Mouse (Mus musculus) G1E-ER4 (cell line): Measurements from ENCODE around the gene Zfp143. TPM values are rescaled to one million over a fixed set of nuclear protein-coding genes. Genes with fewer than 3 reads are reported as not detected.

Experiments
- GATA1 ChIP-seq: IDR thresholded peaks from one replicate; pipeline ENCODE4 v1.8.0; 2012; ENCODE audit warnings: low read length, inconsistent platforms
- polyA plus RNA-seq: library from polyadenylated mRNA; stranded (reverse); fragments of >175 nt; gene quantifications from 2 replicates; pipeline ENCODE4 v1.2.3, GENCODE M21; 2012

The Zfp143 gene
- polyA plus RNA-seq, 1 experiment = 1.7 TPM

DNA sequence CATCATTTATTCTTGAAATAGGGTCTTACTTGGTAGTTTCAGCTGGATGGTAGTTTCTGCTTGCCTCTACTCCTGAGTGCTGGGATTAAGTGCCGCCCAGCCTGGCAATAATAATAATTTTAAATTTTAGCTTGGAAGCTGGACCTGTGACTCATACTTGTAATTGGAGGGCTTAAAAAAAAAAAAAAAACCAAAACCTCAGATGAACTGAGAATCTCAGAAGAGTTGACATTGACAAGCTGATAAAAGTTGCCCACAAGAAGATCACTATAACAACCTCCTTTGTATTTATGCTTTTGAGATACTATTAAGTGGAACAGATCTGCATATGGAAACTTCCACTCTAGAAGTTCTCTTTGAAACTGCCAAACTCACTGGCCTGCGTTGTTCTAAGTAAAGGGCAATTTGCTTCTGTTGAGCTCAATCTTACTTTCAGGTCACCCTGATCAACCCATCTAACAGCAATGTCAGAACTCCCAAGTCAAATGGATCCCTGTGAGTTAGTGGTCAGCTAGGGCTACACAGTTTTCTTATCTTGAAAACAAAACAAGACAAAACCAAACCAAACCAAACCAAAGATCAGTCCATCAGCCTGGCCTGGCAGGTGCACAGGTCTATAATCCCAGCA is 59.3 kb downstream of the Zfp143 start:
- TF ChIP-seq GATA1 = no peak

DNA sequence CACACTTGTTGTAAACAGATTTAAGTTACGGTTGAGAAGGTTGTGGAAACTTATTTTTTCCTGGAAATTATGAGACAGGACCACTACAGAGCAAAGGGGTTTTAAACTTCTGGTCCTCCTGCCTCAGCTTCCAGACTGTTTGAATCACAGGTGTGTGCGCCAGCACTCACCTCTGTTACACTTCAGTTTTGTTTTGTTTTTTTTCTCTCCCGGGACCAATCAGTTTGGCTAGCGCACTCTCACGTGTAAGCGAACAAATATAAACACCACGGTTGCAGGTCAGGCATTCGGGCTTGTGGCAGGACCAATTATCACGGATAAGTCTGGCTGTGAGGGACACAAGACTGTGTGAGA is 60.1 kb downstream of the Zfp143 start:
- no peak for TF ChIP-seq GATA1

DNA sequence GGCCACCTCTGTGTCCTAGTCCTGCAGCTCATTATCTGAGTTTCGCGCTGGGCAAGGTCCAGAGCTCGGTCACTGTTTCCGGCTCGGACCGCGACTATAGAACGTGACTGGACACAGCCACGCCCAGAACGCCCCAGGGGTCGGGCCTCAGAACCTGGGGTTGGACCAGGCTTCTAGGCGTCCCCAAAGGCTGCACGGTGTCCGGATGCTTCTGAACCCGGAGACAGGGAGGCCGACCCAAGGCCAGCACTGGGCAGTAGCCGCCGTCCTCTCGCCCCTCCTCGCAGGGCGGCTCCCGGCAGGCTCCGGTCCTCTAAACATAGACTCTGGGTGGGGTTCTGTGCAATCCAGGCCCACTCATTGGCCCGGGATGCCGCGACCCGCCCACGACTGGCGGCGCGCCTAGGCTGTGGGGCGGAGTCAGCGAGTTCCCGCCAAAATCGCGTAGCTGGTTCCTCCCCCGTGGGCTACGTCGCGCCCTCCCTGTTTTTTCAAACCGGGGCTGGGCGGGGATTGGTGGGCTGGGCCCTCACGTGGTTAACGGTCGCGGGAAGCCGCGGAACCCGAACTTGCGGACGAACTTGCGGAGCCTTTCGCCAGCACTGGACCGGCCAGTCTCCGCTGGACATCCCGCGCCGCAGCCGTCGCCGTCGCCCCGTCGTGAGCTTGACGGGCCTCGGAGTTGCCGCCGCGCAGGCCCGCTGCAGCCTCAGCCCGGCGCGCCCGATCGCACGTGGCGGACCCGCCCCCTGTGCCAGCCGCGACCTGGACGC is 60.7 kb downstream of the Zfp143 start, which contains the start of gene Wee1:
TSS of gene Wee1 (plus strand) at position 531 of the 773 bp plus-strand sequence.
- no peak for TF ChIP-seq GATA1

DNA sequence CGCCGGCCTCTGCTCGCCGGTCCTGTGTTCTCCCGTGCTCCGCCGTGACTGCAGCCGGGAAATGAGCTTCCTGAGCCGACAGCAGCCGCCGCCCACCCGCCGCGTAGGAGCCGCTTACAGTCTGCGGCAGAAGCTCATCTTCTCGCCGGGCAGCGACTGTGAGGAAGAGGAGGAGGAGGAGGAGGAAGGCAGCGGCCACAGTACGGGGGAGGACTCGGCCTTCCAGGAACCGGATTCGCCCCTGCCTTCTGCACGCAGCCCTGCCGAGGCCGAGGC is 61.2 kb downstream of the Zfp143 start:
- TF ChIP-seq GATA1 = no peak

DNA sequence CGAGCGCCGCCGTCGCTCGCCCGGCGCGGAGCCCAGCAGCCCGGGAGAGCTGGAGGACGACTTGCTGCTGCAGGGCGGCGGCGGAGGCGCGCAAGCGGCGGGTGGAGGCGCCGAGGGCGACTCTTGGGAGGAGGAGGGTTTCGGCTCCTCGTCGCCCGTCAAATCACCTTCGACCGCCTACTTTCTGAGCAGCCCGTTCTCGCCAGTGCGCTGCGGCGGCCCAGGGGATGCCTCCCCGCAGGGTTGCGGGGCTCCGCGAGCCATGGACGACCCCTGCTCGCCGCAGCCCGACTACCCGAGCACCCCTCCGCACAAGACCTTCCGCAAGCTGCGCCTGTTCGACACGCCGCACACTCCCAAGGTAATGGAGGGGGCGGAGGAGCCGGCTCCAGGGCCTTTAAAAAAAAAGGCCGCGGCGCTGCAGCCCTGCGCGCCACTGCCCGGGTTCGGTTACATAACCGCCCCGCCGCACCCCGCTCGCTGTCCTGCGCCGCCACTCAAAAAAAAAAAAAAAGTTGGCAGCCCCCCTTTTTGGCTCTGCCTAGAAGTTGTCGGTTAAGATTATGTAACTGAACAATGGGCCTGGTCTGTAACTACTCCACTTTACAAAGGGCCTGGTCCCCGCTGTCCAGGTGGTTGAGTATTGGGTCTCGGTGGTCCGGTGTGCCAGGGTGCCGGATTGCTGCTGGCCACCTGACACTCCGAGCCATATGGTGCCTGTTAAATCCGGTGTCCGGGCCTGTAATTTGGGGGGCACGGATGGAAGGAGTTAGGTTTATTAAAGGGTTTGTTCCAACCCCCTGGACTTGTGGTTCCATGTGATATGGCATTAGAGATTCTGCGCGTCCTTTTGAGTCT is 61.8 kb downstream of the Zfp143 start:
- no peak for TF ChIP-seq GATA1

DNA sequence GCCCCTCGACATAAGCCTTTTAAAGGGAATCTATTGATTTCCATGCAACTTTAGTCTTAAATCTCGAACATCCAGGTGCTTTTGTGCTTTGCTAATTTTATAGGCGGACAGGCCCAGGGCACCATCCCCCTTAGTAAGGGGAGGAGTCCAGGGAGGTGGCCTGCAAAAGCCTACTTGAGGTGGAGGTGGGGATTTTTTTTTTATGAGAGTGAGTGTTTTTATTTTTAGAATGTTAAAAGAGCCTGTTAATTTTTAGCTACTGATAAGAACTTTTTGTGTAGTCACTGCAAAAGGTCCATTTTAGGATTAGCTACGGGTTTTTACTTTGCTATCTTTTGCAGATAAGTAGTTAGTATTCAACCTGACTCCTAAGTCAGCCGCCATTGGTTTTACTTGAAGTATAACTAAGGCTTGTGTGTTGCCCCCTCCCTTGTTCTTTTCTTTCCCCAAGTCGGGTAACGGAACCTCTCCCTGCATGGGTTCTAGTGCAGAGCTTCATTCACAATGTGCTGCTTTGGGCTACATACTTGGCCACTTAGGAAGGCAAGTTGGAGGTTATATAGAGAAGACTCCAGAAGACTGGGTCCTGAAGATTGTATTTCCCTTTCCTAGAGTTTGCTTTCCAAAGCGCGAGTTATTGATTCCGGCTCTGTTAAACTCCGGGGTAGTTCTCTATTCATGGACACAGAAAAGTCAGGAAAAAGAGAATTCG is 63.0 kb downstream of the Zfp143 start:
- TF ChIP-seq GATA1 = peak; percentile 15

DNA sequence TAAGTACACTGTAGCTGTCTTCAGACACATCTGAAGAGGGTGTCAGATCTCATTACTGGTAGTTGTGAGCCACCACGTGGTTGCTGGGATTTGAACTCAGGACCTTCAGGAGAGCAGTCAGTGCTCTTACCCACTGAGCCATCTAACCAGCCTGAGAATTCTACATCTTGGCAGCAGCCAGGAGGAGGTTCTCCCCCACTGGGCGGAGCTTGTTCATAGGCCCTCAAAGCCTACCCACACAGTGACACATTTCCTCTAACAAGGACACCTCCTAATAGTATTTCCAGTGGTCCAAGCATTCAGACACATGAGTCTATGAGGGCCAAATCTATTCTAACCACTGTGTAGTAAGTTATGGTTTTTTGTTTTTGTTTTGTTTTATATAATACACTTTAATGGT is 67.5 kb downstream of the Zfp143 start:
- no peak for TF ChIP-seq GATA1

DNA sequence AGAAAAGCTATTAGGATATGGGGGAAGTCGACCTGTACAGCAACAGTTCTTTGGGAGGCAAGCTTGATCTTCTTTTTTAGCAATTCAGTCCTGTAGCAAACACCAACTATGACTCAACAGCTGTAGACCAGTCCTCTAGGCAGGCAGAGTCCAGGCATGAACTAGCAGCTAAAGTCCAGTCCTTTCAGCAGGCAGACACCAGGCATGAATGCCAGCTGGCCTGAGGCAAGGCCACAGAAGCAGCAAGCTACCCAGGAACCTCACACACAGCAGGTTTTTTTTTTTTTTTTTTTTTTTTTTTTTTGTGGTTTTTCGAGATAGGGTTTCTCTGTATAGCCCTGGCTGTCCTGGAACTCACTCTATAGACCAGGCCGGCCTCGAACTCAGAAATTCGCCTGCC is 73.0 kb downstream of the Zfp143 start:
- no peak for TF ChIP-seq GATA1

DNA sequence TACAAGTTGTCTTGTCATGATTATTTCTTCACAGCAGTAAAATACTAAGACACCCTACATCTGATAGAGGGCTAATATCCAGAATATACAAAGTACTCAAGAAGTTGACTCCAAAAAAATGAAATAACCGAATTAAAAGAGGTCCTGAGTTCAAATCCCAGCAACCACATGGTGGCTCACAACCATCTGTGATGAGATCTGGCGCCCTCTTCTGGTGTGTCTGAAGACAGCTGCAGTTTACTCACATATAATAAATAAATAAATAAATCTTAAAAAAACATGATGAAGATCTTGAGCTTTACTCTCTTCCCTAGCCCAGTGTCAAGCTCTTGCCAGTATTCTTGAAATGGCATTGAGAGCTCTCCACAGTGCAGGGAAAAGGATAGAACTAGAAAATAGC is 77.5 kb downstream of the Zfp143 start:
- TF ChIP-seq GATA1 = no peak

DNA sequence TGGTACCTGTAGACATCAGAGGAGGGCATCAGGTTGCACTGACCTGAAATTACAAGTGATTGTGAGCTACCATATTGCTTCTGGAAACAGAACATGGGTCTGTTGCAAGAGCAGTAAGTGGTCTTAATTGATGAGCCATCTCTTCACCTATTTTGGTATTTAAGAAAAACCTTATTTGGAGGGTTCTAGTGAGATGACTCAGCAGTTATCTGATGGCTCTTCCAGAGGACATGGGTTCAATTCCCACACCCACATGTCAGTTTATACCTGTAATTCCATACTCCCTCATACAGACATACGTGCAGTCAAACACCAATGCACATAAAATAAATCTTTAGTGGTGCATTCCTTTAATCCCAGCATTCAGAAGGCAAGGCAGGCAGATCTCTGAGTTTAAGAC is 82.8 kb downstream of the Zfp143 start:
- no peak for TF ChIP-seq GATA1

Other genes with a start within 250 kb of the Zfp143 start
- 0.05 and 0.08 TPM in 2 replicates for gene Scube2, start 195.5 kb upstream of the Zfp143 start, polyA plus RNA-seq
- 8.8 and 9.2 TPM in 2 replicates for gene Dennd5a, start 100.7 kb upstream of the Zfp143 start, polyA plus RNA-seq
- 27.8 and 44.0 TPM in 2 replicates for gene Tmem41b, start 74.3 kb upstream of the Zfp143 start, polyA plus RNA-seq
- gene Ipo7, start 42.9 kb upstream of the Zfp143 start, polyA plus RNA-seq = 85.9 and 110 TPM in 2 replicates
- gene Wee1, start 60.8 kb downstream of the Zfp143 start, polyA plus RNA-seq = 27.2 and 37.8 TPM in 2 replicates
- gene Swap70, start 160.5 kb downstream of the Zfp143 start, polyA plus RNA-seq = 23.3 and 27.1 TPM in 2 replicates